Mouse (Mus musculus): ENCODE results near the gene Dll1. TPM values are rescaled to one million over a fixed set of nuclear protein-coding genes. Genes with fewer than 3 reads are reported as not detected.

The Dll1 gene
- polyA plus RNA-seq (2015; fragmentation: Nextera tagmentation; extraction: Ambion mirVana): 18.5 and 20.0 TPM in 2 replicates

GRCm38 (mm10) chr17:15376494-15377181, at the start of gene Dll1:
Gene Dll1 (minus strand): TSS chr17:15376872.
- ATAC-seq: no peak
- Histone ChIP-seq H3K27ac (ENCODE audit: low read depth, low read length) (peak within 1 kb of the TSS; percentile 90), H3K4me1 (replicated peaks; ENCODE audit: control insufficient read depth, insufficient read depth, low read length) (peaks cover 19% of the 10 kb centered on the region), H3K9ac (ENCODE audit: low read depth, low read length) (peak within 1 kb of the TSS; percentile 85), H3K27me3 (replicated peaks; ENCODE audit: control insufficient read depth, insufficient read depth, low read length) (no peaks in the 10 kb centered on the region), H3K4me2 (replicated peaks; ENCODE audit: low read depth) (peak within 1 kb of the TSS; percentile 79), H3K9me3 (ENCODE audit: control insufficient read depth) (no peaks in the 10 kb centered on the region), H3K36me3 (ENCODE audit: control insufficient read depth, insufficient read depth) (peaks cover 3% of the 10 kb centered on the region; the same call in 1 of the 2 replicates), H3K4me3 (ENCODE audit: low read depth, low read length) (peak within 1 kb of the TSS; percentile 86)
- 2% methylated on average over 36 of the region's 36 CpGs for WGBS
- peak; percentile 53 for TF ChIP-seq CTCF (IDR thresholded peaks at IDR 0.05; ENCODE audit: low read depth)

DNA sequence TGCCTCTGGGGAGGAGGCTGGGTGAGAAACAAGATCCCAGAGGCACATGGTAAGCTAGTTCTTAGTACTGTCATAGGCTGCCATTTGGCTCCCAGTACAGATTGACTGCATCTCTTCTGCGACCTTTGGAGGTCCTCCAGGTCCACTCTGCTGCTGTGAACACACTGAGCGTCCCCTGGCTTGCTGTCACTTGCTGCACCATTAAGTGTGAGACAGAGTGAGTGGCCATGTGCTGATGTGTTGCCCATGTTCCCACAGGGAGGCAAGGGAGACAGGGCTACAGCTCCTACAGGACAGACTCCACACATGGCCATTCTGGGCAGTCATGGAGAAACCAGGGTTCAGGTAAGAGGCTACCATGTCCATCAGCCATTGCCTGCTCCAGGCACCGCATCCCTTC, 49.3 kb upstream of the Dll1 start:
- 86% methylated on average over 3 of the region's 3 CpGs for WGBS
- Histone ChIP-seq H3K27me3 (replicated peaks; ENCODE audit: control insufficient read depth, insufficient read depth, low read length) (no peaks in the 10 kb centered on the region), H3K36me3 (ENCODE audit: control insufficient read depth, insufficient read depth) (peaks cover 71% of the 10 kb centered on the region), H3K27ac (ENCODE audit: low read depth, low read length) (no peak overlapping the region), H3K4me1 (replicated peaks; ENCODE audit: control insufficient read depth, insufficient read depth, low read length) (no peaks in the 10 kb centered on the region), H3K9me3 (ENCODE audit: control insufficient read depth) (no peaks in the 10 kb centered on the region), H3K4me3 (ENCODE audit: low read depth, low read length) (no peak overlapping the region), H3K9ac (ENCODE audit: low read depth, low read length) (no peak overlapping the region), H3K4me2 (replicated peaks; ENCODE audit: low read depth) (no peak overlapping the region)
- ATAC-seq: no peak
- TF ChIP-seq CTCF (IDR thresholded peaks at IDR 0.05; ENCODE audit: low read depth): no peak

DNA sequence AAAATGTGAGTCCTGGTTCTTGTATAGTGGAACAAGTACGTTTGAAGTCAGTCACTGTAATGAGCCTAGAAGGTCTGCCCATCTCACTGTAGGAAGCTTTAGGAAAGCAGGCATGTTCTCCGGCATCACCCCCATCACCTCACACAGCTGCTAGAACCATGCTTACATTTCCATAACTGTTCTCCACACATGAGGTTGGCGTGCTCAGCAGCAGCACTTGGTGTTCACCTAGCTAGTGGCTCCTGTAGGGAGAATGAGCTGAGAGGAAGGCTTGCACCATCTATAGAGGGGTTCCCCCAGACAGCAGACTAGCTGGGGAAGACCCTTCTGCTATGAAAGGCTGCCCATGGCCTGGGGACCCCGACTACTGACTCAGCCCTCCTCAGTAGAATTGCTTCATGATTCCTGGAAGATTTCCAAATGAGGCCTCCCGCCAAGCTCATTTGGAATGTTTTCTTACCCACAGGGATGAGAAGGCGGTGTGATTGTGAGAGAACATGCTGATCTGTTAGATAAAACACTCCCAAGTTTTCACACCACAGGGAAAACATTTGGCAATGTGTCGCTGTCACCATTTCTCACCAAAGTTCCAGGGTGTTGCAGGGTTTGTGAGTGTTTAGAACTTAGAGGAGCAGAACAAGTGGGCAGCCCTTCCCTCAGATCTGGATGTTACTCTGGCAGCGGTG, 46.6 kb upstream of the Dll1 start:
- 69% methylated on average over 8 of the region's 8 CpGs for WGBS
- TF ChIP-seq CTCF (IDR thresholded peaks at IDR 0.05; ENCODE audit: low read depth): no peak

GRCm38 (mm10) chr17:15422666-15423065, 46.0 kb upstream of the Dll1 start:
- Histone ChIP-seq H3K9me3 (ENCODE audit: control insufficient read depth) (no peaks in the 10 kb centered on the region), H3K27ac (ENCODE audit: low read depth, low read length) (no peak overlapping the region), H3K27me3 (replicated peaks; ENCODE audit: control insufficient read depth, insufficient read depth, low read length) (no peaks in the 10 kb centered on the region), H3K4me2 (replicated peaks; ENCODE audit: low read depth) (no peak overlapping the region), H3K36me3 (ENCODE audit: control insufficient read depth, insufficient read depth) (peaks cover 90% of the 10 kb centered on the region), H3K9ac (ENCODE audit: low read depth, low read length) (no peak overlapping the region), H3K4me3 (ENCODE audit: low read depth, low read length) (no peak overlapping the region), H3K4me1 (replicated peaks; ENCODE audit: control insufficient read depth, insufficient read depth, low read length) (no peaks in the 10 kb centered on the region)
- ATAC-seq: no peak
- 92% methylated on average over 9 of the region's 9 CpGs for WGBS
- no peak for TF ChIP-seq CTCF (IDR thresholded peaks at IDR 0.05; ENCODE audit: low read depth)

More for the DNA sequence above, 46.6 kb upstream of the Dll1 start:
- Histone ChIP-seq H3K9ac (ENCODE audit: low read depth, low read length) (no peak overlapping the region), H3K9me3 (ENCODE audit: control insufficient read depth) (no peaks in the 10 kb centered on the region), H3K36me3 (ENCODE audit: control insufficient read depth, insufficient read depth) (peaks cover 90% of the 10 kb centered on the region), H3K27me3 (replicated peaks; ENCODE audit: control insufficient read depth, insufficient read depth, low read length) (no peaks in the 10 kb centered on the region), H3K4me2 (replicated peaks; ENCODE audit: low read depth) (no peak overlapping the region), H3K27ac (ENCODE audit: low read depth, low read length) (no peak overlapping the region), H3K4me3 (ENCODE audit: low read depth, low read length) (no peak overlapping the region), H3K4me1 (replicated peaks; ENCODE audit: control insufficient read depth, insufficient read depth, low read length) (no peaks in the 10 kb centered on the region)
- no peak for ATAC-seq

DNA sequence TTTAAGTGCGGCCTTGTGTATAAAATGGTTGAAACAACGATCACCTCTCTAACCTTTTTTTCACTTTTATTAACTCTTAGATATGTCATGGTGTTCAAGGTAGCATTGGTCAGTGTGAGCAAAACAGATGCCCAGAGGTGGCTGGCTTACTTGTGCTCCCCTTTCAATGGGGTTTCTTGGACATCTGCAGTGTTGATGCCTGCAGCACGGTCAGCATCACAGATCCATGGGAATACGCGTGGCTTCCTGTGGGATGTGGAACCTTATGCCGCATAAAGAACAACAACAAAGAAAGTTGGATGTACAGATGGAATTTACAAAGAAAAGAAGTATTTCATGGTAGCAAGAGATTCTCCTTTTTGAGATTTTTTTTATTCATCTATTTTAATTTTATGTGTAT, 44.8 kb upstream of the Dll1 start:
- TF ChIP-seq CTCF (IDR thresholded peaks at IDR 0.05; ENCODE audit: low read depth): no peak
- H3K27me3 ChIP-seq (replicated peaks; ENCODE audit: control insufficient read depth, insufficient read depth, low read length): no peaks in the 10 kb centered on the region
- 96% methylated on average over 6 of the region's 6 CpGs for WGBS
- no peak overlapping the region for H3K27ac ChIP-seq (ENCODE audit: low read depth, low read length)
- H3K9ac ChIP-seq (ENCODE audit: low read depth, low read length): no peak overlapping the region
- no peaks in the 10 kb centered on the region for H3K4me1 ChIP-seq (replicated peaks; ENCODE audit: control insufficient read depth, insufficient read depth, low read length)
- ATAC-seq: no peak
- peaks cover 92% of the 10 kb centered on the region for H3K36me3 ChIP-seq (ENCODE audit: control insufficient read depth, insufficient read depth)
- H3K9me3 ChIP-seq (ENCODE audit: control insufficient read depth): no peaks in the 10 kb centered on the region
- no peak overlapping the region for H3K4me2 ChIP-seq (replicated peaks; ENCODE audit: low read depth)
- no peak overlapping the region for H3K4me3 ChIP-seq (ENCODE audit: low read depth, low read length)

DNA sequence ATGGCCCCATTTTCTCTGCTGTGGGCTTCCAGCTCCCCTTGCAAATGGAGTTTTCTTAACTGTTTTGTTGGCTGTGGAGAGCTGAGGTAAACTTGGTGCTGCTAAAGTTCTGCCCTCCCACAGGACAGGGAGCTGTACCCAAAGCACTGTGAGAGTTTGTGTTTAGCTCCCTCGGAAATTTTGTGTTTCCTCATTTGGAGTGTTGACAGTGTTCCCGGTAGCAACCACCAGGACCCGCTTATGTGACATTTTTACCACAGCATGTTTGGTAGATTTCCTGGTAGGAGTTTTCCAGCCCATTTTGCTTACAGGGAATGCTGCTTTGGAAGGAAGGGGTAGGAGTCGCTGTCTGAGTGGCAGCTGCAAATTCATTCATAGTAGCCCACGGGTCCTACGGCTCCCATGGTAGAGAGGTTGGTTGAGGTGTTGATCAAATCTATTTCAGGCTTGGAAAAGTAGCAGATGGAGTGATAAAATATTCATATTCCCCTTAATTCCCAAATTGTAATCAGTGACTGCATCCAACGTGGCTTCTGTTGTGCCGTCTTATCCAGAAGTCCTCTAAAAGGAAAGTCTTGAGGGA, 43.4 kb upstream of the Dll1 start:
- no peak for TF ChIP-seq CTCF (IDR thresholded peaks at IDR 0.05; ENCODE audit: low read depth)
- Histone ChIP-seq H3K9ac (ENCODE audit: low read depth, low read length) (no peak overlapping the region), H3K36me3 (ENCODE audit: control insufficient read depth, insufficient read depth) (peaks cover 89% of the 10 kb centered on the region), H3K9me3 (ENCODE audit: control insufficient read depth) (no peaks in the 10 kb centered on the region), H3K27me3 (replicated peaks; ENCODE audit: control insufficient read depth, insufficient read depth, low read length) (no peaks in the 10 kb centered on the region), H3K27ac (ENCODE audit: low read depth, low read length) (no peak overlapping the region), H3K4me2 (replicated peaks; ENCODE audit: low read depth) (no peak overlapping the region), H3K4me1 (replicated peaks; ENCODE audit: control insufficient read depth, insufficient read depth, low read length) (no peaks in the 10 kb centered on the region), H3K4me3 (ENCODE audit: low read depth, low read length) (no peak overlapping the region)
- 94% methylated on average over 8 of the region's 8 CpGs for WGBS
- ATAC-seq: no peak
